Mouse (Mus musculus): ENCODE measurements around the gene 1110004F10Rik. TPM values are rescaled to one million over a fixed set of nuclear protein-coding genes. Genes with fewer than 3 reads are reported as not detected.
A peak's percentile ranks its signal among the peaks of the same experiment; 100 is the strongest.

Gene 1110004F10Rik
- total RNA-seq (2017), result 101 and 108 TPM in 2 replicates

DNA sequence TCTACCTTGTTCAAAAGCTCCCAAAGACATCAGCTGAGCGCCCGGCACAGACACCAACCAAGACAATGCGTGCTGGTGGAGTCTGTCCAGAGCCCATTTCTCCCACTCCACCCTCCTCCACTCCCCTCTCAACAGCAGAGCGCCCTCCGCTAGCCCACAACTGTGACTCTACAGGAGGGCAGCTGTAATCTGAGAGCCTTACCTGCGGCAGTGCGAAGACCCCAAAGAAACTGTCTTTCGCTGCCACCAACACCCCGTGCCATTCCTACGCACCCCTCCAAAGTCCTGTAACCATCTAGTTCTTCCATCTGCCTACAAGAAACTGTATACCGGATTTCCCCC, at the start of gene 1110004F10Rik:
TSS of gene 1110004F10Rik (plus strand) at position 202 of the 342 bp plus-strand sequence.
- ATAC-seq (ENCODE audit: extremely low read depth, insufficient number of reproducible peaks, low FRiP score, poor library complexity, severe bottlenecking), result no peak

DNA sequence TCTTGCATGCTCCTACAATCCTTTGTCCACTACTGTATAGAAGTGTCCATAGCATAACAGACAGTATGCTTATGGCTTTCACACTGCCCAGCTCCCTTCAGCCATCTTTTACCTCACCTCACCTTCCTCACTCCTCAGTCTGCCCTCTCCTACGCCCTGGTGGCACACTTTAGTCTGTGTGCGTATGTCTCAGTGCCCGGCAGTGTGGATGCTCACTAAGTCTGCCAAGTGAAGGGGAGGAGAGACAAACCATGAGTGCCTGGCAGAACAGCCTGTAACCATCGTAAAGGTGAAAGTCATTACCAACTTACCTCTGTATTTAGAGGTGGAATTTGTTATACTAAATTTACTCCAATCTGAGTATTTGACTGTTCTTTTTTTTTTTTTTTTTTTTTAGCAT, 36.5 kb upstream of the 1110004F10Rik start:
- ATAC-seq (ENCODE audit: extremely low read depth, insufficient number of reproducible peaks, low FRiP score, poor library complexity, severe bottlenecking), result no peak

DNA sequence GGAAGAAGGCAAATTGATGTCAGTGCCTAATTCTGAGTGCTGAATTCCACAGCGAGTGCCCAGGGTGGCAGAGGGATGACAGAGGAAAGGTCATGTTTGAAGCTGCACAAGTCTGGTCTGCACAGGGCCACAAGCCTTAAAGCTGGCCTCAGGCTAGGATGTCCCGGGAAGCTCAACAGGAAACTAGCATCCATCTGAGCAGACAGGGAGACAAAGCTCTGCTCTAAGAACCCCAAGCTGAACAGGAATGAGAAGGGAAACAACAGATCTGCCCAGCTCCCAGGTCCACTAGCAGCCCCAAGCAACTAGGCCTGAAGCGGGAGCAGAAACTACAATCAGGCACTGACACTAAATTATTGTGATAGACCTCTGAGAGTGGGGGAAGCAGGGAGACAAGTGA, 9.2 kb upstream of the 1110004F10Rik start:
- no peak for ATAC-seq (ENCODE audit: extremely low read depth, insufficient number of reproducible peaks, low FRiP score, poor library complexity, severe bottlenecking)

DNA sequence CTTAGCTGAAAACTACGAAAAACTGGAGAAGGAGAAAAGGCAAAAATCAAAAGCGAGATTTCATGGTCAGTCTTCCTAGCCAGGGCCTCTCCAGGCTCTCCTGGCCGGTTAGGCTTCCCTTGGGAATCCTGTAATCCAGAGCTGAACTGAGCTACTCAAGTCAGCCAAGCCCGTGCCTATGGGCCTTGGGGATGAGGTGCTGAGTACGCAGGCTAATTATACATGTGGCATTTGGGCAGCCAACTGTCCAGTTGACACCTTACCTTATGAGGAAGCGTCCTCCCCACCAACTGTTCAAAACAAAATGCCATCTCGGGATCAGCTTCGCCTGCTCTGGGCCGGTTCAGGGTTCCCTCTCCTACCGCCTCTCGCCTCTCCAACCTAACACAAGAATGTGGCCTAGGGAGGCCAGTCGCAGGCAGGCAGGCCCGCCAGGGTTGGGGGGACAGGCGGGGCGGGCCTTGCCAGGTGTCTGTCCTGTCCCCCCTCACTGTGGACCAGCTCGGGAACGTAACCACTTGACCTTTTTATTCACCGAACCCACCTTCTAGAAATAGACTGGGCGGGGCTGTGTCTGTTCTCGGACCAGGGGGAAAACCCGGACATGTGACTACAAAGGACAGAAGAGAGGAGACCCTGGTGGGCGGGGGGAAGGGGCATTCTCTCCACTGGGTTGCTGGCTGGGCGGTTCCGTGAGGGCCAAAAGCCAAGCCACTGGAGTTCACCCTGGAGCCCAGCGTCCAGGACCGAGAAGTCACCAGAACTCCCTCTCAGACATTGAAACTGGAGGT, 8.4 kb upstream of the 1110004F10Rik start:
- ATAC-seq (ENCODE audit: extremely low read depth, insufficient number of reproducible peaks, low FRiP score, poor library complexity, severe bottlenecking), result no peak

DNA sequence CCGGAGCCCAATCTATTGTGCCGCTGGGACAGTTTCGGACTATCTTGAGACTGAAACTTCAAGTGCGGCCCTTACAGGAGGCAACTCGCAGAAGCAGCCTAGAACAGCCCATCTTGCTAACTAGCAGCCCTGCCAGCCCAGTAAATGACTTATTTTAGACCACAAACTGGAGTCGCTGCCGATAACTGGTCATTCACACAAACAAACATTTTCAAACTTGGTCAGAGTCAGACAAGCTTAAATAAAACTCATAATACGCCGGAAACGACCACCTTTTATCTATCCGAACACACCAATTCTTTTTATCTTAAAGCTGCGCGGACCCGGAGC, 7.8 kb upstream of the 1110004F10Rik start:
- ATAC-seq (ENCODE audit: extremely low read depth, insufficient number of reproducible peaks, low FRiP score, poor library complexity, severe bottlenecking), result no peak

DNA sequence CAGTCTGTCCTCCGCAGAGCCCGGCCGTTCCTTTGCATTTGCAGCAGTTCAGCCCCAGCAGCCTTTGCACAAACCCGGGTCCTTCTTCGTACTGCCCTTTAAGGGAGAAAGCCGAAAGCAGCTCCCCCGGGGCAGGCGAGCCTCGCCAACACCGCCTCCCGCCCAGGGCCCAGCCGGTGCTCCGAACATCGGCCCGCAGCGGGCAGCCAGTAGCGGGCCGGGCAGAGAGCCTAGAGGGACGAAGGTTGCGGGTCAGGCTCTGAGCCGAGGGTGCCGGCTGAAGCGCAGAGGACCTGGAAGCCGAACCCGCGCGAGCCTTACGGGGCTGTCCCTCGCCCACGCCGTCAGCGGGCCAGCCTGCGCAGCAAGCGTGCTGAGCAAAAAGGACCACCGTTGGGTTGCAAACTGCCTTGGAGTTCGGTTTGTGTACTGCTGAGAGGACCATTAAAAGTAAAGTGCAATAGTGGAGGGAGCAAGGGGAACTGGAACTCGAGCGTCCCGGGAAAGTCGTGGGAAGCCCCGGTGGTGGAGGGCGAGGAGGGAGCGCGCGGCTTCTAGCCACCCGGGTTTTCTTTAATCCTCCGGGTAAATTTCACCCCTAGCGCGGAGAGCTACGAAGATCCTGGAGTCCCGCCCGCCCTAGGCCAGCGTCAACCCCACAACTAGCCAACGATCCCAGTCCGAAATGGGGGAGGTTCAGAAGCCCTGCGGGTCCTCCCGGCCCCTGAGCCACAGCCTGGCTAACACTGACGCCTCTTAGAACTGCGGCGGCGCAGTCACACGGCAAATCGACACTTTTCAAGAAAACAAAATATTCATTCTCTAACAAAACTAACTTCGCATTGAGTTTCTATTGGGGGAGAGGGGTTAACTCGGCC, 7.2 kb upstream of the 1110004F10Rik start:
- ATAC-seq (ENCODE audit: extremely low read depth, insufficient number of reproducible peaks, low FRiP score, poor library complexity, severe bottlenecking), result peak; percentile 16; the same call in 1 of the 2 replicates

DNA sequence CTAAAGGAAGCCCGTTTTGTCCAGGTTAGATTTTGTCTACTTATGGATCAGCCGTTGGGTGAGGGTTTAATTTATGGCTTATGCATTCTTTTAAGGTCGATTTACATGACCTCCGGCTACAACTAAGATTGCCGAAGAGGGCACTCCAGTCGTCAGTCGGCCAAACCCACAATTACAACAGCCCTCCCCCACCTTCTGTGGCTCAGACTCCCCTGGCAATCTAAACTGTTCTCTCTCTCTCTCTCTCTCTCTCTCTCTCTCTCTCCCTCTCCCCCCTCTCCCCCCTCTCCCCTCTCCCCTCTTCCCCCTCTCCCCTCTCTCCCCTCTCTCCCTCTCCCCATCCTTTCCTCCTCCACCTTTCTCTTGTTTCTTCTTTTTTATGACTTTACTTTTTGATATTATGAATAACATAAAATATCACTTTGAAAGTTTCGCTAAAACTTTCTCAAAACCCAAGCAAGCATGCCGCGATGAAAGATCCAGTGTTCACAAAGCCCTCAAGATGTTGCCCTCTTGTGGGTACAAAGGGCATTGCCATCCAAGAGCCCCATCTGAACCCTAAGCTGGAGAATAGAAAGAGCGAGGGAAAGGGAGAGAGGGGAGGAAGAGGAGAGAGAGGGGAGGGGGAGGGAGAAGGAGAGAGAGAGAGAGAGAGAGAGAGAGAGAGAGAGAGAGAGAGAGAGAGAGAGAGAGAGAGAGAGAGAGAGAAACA, 6.4 kb upstream of the 1110004F10Rik start:
- peak; percentile 59; the same call in 1 of the 2 replicates for ATAC-seq (ENCODE audit: extremely low read depth, insufficient number of reproducible peaks, low FRiP score, poor library complexity, severe bottlenecking)

DNA sequence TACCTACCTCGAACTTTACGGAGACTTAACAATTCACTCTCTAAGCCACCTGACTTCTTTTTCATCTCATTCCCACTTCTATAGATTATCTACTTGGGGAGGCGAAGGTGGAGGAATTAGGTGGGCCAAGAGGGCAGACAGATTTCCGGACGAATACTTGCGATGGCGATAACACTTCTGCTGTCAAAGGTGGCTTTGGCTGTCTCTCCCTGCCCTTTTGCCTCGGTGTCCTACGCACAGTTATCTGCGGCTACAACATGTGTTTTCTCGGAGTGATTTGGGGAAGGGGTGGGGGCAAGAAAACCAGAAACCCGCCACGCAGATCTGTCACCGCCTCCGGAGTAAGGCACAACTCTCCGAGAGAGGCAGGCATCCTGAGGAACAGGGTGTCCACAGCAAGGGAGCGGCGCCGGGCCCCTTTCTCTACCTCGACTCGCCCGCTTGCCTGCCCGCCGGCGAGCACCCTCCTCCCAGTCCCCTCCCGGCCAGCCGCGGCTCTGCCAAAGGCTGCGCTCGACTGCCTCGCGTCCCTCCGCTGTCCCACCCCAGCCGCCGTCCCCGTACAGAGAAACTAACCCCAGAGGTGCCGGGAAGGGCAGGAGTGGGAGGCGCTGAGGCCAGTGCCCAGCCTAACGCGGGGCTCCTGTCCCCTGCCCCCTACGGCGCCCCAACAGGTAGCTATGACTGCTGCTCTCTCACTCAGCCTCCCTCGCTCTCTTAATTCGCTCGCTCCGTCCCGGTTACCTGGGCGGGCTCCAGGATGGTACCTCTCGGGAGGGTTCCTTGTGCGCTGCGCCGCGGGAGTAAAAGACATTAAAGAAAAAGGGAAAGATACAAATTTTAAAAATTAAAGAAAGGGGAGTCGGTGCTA, 5.6 kb upstream of the 1110004F10Rik start:
- no peak for ATAC-seq (ENCODE audit: extremely low read depth, insufficient number of reproducible peaks, low FRiP score, poor library complexity, severe bottlenecking)

DNA sequence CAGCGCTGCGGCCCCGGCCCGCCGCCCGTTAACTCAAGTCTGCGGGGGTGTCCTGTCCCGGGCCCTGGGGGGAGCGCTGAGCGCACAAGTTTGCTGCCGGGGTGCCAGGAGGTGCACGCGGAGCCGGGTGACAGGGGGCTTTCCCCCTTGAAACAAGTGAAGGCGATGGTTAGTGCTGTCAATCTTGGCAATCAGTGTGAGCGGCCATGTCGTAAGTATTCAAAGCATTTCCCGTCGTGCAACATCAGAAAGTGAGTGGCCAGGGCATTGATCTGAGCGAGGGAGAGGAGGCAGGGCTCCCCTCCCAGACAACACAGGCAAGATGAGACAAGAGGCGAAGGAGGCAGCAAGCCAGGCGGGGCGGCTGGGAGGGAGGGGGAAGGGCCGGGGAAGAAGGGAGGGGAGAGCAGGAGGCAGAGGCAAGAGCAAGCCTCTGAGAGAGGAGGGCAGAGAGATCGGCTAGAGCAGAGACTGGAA, 4.9 kb upstream of the 1110004F10Rik start:
- ATAC-seq (ENCODE audit: extremely low read depth, insufficient number of reproducible peaks, low FRiP score, poor library complexity, severe bottlenecking), result no peak

DNA sequence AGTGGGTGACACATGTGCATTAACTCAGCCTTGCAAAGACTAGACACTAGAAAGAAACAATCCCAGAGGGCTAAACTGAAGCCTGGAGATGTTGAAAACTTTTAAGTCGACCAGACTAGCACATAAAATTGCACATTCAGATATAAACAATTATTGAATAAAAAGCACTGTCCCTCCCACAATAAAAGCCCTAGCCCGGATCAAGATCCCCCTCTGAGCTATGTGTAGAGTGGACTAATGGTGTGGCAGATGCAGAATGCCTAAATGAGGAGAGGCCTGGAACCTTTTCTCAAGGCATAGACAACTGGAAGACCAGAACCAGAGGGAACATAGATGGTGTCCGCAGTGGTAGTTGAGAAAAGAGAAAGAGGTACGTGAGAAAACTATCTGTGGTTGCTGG, 3.7 kb upstream of the 1110004F10Rik start:
- ATAC-seq (ENCODE audit: extremely low read depth, insufficient number of reproducible peaks, low FRiP score, poor library complexity, severe bottlenecking), result no peak

DNA sequence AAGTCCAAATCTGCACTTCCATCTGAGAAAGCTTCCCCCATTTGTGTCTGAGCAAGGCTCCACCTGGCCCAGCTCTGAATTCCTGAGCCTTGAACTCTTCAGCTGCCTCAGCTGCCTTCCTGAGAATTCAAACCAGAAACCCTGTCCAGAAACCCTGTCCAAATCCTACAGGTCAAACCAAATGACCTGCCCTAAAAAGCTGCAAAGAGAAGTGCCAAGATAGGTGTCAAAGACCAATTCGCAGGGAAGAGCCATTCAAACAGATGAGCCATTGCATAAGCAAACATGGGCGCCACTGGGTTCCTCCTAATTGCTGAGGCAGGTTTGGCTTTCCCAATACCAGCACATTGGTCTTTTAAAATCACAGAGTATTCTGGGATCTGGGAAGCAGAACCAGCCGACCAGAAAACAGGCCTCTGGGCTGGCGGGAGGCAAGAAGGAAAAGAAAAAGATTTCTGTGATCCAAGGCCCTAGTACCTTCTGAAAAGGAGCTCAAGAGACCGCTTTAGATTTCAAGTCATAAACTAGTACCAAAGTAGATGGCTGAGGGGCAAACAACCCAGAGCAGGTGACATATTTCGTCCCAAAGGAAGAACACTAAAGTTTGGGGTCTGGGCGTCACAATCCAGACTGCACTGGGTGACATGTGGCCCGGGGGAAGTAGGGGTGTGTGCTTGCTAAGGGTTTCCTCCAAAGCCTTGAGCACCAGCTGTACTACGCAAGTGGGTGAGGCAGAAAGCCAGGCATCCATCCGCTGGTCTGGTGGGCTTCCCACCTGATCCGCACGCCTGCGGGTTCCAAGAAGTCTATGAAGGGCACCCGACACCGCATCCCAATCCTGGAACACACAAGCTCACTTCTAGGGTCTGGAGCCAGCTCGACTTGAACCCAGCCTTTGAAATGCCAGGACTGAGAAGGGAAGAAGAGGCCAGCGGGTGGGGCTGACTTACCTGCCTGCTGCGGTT, 2.3 kb upstream of the 1110004F10Rik start:
- ATAC-seq (ENCODE audit: extremely low read depth, insufficient number of reproducible peaks, low FRiP score, poor library complexity, severe bottlenecking), result no peak

DNA sequence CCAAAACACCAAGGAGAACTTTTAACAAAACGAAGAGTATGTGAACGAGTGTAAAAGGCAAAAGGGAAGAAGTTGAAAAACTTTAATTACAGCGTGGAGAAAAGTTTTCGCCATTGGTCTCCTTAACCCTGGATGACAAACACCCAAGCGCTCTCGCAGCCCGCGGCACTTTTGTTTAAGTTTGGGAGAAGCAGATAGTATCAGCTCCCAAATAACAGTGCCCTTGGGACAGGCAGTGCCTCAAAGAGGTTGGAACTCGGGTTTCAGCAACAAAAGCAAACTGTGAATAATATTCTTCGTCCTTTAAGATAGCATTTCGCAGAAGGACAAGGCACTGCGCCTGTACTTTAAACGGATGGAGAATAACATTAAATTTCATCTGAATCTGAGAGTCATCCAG, 1.2 kb upstream of the 1110004F10Rik start:
- ATAC-seq (ENCODE audit: extremely low read depth, insufficient number of reproducible peaks, low FRiP score, poor library complexity, severe bottlenecking), result no peak

DNA sequence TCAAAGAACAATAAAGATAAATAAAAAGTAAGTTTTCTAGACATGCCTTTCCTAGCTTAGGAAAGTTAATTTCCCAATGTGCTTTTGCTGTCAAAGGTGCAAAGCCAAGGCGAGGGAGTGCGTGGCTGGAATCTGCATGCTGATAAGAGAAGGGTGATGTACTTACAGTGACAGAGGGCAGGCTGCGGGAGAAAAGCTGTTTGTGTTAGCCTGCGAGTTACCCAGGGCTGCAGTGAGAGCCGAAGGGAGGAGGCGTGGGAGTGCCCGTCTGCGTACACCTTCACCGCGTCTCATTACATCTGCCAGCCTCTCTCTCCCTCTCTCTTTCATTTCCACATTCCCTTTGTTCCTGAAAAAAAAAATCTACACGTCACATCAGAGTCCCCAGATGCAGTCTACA, 686 bp upstream of the 1110004F10Rik start, which contains the start of gene Sox6:
TSS of gene Sox6 (minus strand) at position 286 of the 400 bp plus-strand sequence.
- no peak for ATAC-seq (ENCODE audit: extremely low read depth, insufficient number of reproducible peaks, low FRiP score, poor library complexity, severe bottlenecking)

DNA sequence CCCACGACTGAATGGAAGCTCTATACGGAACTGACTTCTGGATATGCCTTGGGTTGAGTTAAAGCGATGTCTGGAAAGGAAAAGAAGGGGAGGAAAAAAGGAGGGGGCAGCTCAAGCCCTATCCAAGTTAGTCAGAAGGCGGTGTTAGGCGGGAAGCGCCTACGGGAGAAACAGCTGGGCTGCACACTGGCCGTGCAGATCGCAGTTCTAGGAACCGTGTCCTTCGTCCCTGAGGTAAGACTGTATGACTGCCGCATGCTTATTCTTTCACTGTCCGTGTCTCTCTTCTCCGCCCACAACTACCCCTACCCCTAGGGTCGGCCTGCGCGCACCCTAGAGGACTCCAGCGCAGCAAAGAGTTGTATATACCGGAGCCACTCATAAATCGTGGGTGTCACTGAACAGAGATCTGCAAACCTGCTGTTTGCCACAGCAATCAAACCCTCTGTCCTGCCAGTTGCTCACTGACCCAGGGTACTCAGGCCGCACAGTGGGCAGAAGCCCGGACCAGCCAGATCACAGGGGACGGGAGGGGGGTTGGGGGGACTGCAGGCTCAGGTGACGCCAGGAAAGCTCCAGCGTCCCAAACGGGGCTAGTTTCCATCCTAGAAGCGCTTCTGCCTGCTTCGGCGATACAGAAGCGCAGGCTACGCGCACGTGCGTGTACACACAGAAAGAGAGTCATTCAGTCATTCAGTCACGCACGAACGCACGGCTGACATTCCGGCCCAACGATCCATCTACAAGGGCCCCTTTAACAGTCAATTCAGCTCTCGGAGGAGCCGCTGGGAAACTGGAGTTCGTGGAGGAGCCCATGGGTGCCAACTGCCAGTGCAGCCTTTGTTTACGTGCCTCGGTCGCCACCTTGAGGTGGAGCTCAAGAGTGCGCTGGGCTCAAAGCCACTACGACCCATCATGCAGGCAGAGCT, 605 bp downstream of the 1110004F10Rik start:
- peak; percentile 83 for ATAC-seq (ENCODE audit: extremely low read depth, insufficient number of reproducible peaks, low FRiP score, poor library complexity, severe bottlenecking)

DNA sequence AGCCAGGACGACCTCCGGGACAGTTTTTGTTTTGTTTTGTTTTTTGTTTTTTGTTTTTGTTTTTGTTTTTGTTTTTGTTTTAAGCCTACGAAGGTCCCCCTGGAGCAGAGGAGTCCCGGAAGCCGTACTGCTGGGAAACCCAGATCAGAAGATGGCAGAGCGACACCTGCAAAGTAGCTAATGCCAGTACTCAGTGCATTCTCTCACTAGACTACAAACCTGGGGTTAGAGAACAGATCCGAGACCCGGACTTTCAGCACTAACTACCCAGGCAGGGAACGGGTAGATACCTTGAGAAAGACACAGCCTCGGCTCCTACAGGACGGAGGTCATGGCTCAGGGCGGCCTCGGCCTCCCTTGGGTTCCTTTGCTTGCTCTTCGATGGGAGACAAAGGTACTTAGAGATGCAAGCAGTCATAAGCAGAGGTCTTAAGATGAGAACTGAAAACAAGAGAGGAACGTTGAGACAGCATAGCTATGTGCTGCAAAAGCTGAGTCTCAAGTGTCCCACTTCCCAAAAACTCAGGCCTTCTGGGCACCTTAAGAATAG, 1.3 kb downstream of the 1110004F10Rik start:
- no peak for ATAC-seq (ENCODE audit: extremely low read depth, insufficient number of reproducible peaks, low FRiP score, poor library complexity, severe bottlenecking)

DNA sequence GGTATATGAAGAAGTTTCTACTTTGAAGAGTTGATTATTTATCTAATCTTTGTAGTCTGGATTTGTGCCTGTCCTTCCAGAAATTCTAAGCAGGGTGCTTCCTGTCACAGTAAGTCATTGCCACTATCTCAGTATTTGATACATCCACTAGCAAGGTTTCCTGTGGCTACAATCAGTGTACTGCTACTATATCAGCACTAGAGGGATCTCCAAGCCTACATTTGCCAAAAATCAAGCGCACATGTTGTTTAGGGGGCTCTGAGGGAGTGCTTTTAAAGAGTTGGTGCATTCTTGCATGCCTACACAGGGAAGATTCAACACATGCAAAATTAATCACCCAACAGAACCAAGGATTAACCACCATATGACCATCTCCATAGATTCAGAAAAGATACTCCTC, 21.5 kb downstream of the 1110004F10Rik start:
- ATAC-seq (ENCODE audit: extremely low read depth, insufficient number of reproducible peaks, low FRiP score, poor library complexity, severe bottlenecking), result no peak

Measured in neutrophil, adult 5-6 weeks (primary cell).